Mouse (Mus musculus) intestine, postnatal 0 days (tissue): ENCODE results near the gene Klf13. TPM values are rescaled to one million over a fixed set of nuclear protein-coding genes. Genes with fewer than 3 reads are reported as not detected.

Source experiments
- ATAC-seq: fragments of 200-750 bp; cut with Nextera tagmentation; 2 replicates; pipeline ENCODE4 v1.8.0; 2017; ENCODE audit warnings: mild to moderate bottlenecking, moderate TSS enrichment, moderate library complexity
- H3K27ac ChIP-seq: fragments of 300-500 bp; sonication (generic); 2 replicates; pipeline ENCODE4 v1.5.1; 2014; ENCODE audit warnings: mild to moderate bottlenecking, low read depth, low read length, moderate library complexity
- H3K27me3 ChIP-seq: fragments of 300-500 bp; sonication (generic); replicated peaks from 2 replicates; pipeline ENCODE4 v1.6.1; 2014; ENCODE audit warnings: low read length, mixed read lengths; ENCODE audit not compliant: control insufficient read depth, insufficient read depth
- H3K36me3 ChIP-seq: fragments of 300-500 bp; sonication (generic); 2 replicates; pipeline ENCODE4 v1.6.1; 2014; ENCODE audit warnings: mild to moderate bottlenecking, moderate library complexity; ENCODE audit not compliant: control insufficient read depth, insufficient read depth
- H3K4me1 ChIP-seq: fragments of 300-500 bp; sonication (generic); replicated peaks from 2 replicates; pipeline ENCODE4 v1.6.1; 2014; ENCODE audit warnings: antibody characterized with exemption, low read length, mixed read lengths; ENCODE audit not compliant: control insufficient read depth, insufficient read depth
- H3K4me2 ChIP-seq: fragments of 300-500 bp; sonication (generic); replicated peaks from 2 replicates; pipeline ENCODE4 v1.6.1; 2014; ENCODE audit warnings: low read depth, mild to moderate bottlenecking, moderate library complexity
- H3K4me3 ChIP-seq: fragments of 300-500 bp; sonication (generic); 2 replicates; pipeline ENCODE4 v1.5.1; 2014; ENCODE audit warnings: low read depth, low read length
- H3K9ac ChIP-seq: fragments of 300-500 bp; sonication (generic); 2 replicates; pipeline ENCODE4 v1.6.1; 2014; ENCODE audit warnings: mild to moderate bottlenecking, low read depth, low read length
- H3K9me3 ChIP-seq: fragments of 300-500 bp; sonication (generic); 2 replicates; pipeline ENCODE4 v1.6.1; 2016; ENCODE audit warnings: mixed run types; ENCODE audit not compliant: control insufficient read depth
- CTCF ChIP-seq: sonication (generic); IDR thresholded peaks from 2 replicates; pipeline ENCODE4 v1.5.1; 2016; ENCODE audit warnings: low read depth, mild to moderate bottlenecking, control low read depth, antibody characterized with exemption, moderate library complexity
- WGBS: fragments of 180-500 bp; shearing (Covaris S2); extraction: QIAGEN DNeasy Blood & Tissue Kit; methylation state at CpG from one replicate; pipeline ENCODE4 v1.1.7; 2014; 5-methylcytosine and 5-hydroxymethylcytosine counted together
- polyA plus RNA-seq: library from polyadenylated mRNA; unstranded; fragments of >200 nt; fragmentation: Nextera tagmentation; extraction: Ambion mirVana; gene quantifications from 2 replicates; pipeline ENCODE4 v1.2.1, GENCODE M21; 2015

Klf13 gene
- polyA plus RNA-seq, 1 experiment from 2014 or later = 19.3 TPM

DNA sequence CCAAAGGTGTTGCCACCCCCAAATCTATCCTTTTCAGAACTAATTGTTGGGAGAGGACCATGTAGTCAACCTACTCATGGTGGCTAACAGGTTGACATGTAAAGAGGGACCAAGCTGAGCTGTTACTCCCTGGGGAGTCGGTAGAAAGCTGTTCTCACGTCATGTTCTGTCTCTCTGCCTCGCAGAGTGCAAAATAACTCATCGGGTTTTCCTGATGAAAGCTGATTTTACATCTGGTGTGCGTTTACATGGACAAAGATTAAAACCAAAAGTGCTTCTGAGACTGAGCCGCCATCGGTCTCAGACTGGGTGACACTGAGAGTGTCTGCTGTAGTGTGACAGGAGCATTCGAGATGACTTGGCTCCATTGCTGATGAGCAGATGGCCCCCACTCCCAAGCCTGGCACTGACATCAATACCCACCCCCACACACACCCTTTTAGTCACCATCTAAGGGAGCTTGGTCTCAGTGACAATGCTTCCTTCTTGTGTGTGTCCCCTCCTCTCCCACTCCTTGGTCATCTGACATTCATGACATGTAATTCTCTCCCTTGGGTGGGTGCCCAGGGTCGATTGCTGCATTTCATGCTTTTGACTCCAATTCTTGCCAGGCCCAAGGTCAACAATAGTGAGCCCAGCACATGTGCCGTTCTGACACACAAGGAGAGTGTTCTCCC is 12.4 kb upstream of the Klf13 start:
- no peak overlapping the region for H3K9ac ChIP-seq
- ATAC-seq = no peak
- 78% methylated on average over 10 of the region's 10 CpGs for WGBS

DNA sequence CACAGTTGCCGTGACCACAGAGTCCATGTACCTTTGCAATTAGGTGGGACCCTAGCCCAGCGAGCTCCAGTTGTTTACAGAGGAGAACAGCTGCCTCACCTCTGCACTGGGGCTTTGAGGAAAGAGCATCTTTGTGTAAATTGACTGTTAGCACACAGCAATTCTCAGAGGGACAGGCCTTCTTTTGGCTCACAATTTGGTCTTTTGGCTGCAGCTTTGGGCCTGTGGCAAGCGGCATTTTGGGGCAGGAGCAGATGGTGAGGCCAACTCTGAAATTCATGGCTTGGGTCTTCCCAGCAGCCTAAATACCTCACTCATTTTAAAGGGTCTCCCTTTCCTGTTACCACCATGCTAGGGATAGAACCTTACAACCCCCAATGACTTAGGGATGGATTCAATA is 10.5 kb upstream of the Klf13 start:
- Histone ChIP-seq H3K27ac (no peak overlapping the region), H3K4me2 (no peak overlapping the region), H3K4me3 (no peak overlapping the region), H3K9me3 (no peaks in the 10 kb centered on the region), H3K36me3 (no peaks in the 10 kb centered on the region), H3K4me1 (no peaks in the 10 kb centered on the region; the same call in 1 of the 2 replicates), H3K9ac (no peak overlapping the region), H3K27me3 (no peaks in the 10 kb centered on the region)
- no peak for ATAC-seq
- WGBS = 53% methylated on average over 3 of the region's 3 CpGs
- TF ChIP-seq CTCF = no peak

More for the DNA sequence above, 12.4 kb upstream of the Klf13 start:
- Histone ChIP-seq H3K4me3 (no peak overlapping the region), H3K4me2 (no peak overlapping the region), H3K27me3 (no peaks in the 10 kb centered on the region), H3K9me3 (no peaks in the 10 kb centered on the region), H3K36me3 (no peaks in the 10 kb centered on the region), H3K27ac (no peak overlapping the region), H3K4me1 (no peaks in the 10 kb centered on the region; the same call in 1 of the 2 replicates)
- TF ChIP-seq CTCF = no peak

DNA sequence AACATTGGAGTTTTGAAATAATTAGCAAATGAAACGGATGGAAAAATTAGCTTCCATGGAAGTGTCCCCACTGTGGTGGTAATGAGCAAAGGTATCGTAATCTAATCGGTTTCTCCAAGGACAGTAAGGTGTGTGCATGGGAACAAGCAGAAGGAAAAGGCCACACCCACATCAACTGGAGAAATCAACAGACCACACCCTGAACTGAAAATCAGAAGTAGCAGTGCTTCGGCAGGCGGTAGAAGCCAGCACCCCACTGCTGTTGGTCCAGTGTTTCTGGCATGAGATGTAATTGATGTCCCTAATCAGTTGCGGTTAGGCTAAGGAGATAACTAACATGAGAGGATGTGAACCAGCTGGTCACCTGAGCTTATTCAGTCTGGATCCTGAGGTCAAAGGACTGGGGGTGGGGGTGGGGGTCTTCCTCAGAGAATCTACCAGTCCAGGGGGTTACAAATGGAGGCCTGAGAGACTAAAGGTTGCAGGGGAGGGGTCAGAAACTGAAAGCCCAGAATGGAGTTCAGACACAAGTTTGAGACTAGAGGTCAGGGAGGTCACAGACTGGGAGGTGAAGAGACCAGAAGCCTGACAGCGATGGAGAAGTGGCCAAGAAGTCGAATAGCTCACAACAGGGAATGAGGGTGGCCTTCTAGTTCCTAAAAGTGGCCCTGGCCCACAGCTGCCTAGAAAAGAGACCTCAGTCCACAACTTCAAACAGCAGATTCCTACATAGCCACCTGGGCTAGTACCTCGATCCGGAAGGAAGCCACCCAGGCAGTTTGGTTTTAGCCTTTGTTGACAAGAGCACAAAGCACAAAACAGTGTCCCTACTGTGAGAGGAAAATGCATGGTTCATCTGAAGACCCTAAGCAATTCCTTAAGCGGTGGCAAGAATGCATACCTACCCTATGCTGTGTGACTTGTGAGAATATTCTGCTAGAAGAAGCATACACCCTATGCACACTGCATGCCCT is 9.1 kb upstream of the Klf13 start:
- Histone ChIP-seq H3K36me3 (no peaks in the 10 kb centered on the region), H3K9me3 (no peaks in the 10 kb centered on the region), H3K4me3 (no peak overlapping the region), H3K9ac (no peak overlapping the region), H3K27ac (no peak overlapping the region), H3K27me3 (no peaks in the 10 kb centered on the region), H3K4me1 (no peaks in the 10 kb centered on the region; the same call in 1 of the 2 replicates), H3K4me2 (no peak overlapping the region)
- TF ChIP-seq CTCF = no peak
- 50% methylated on average over 11 of the region's 11 CpGs for WGBS
- ATAC-seq = 0 out of 2 replicates have a peak, but pooled peaks have one; percentile 6

DNA sequence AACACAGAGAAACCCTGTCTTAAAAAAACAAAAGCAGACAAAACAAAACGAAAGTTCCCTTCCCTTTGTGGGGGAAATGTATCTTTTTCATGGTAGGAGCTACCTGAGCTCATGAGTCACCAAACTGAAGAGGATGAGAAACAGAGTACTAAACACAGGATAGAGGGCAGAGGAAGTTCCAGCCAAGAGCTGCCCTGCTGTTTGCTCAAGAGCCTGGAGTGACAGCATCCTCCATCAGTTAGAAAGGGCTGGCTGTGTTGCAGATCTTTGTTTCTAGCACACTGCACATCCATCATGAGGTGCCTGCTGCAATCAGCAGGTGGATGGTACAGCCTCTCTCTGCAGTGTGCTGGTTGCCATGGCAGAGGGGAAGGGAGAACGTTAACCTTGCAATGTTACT is 5.2 kb upstream of the Klf13 start:
- Histone ChIP-seq H3K4me2 (no peak overlapping the region), H3K27ac (no peak overlapping the region), H3K9ac (no peak overlapping the region), H3K9me3 (no peaks in the 10 kb centered on the region), H3K36me3 (no peaks in the 10 kb centered on the region), H3K4me3 (no peak overlapping the region), H3K27me3 (no peaks in the 10 kb centered on the region), H3K4me1 (no peaks in the 10 kb centered on the region; the same call in 1 of the 2 replicates)
- WGBS = 42% methylated on average over 2 of the region's 2 CpGs
- no peak for ATAC-seq
- no peak for TF ChIP-seq CTCF

DNA sequence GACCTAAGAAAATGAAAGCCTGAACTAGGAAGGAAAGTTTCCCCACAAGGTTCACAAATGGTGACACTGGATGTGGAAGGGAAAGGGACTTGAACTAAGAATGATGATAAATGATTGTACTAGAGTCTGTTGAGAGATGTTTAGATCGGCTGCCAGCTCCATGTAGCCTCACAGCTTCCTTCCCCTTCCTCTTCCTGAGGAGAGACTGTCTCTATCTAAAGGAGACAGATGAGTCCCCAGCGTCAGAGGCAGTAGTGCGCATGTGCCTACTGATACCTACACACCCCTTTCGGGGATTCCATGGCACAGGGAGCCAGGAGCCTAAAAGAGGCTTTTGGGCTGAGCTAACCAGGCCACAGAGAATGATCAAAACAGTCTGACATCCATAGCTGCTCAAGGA is 2.8 kb upstream of the Klf13 start:
- no peaks in the 10 kb centered on the region for H3K27me3 ChIP-seq
- H3K9me3 ChIP-seq = no peaks in the 10 kb centered on the region
- 78% methylated on average over 4 of the region's 4 CpGs for WGBS
- no peak for TF ChIP-seq CTCF
- no peak overlapping the region for H3K27ac ChIP-seq
- no peaks in the 10 kb centered on the region for H3K4me1 ChIP-seq
- no peak overlapping the region for H3K4me3 ChIP-seq
- no peaks in the 10 kb centered on the region for H3K36me3 ChIP-seq
- ATAC-seq = no peak
- H3K9ac ChIP-seq = no peak overlapping the region
- H3K4me2 ChIP-seq = no peak overlapping the region

DNA sequence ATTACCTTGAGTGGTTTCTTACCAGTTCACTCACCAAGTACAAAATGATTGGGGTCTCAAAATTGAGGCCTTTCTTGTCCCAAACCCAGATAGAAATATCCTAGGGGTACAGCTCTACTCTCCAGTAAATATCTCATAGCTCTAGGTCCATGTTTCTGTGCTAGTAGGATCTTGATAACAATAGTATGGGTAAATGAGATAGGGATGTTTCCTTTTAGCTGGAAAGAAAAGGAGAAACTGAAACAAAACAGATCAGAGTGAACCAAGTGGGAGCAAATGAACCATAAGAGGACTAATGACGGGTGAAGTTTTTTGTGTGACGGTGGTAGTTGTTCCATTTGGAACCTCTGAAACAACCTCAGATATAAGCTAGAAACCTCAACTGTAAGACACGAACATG is 2.3 kb upstream of the Klf13 start:
- no peak overlapping the region for H3K4me2 ChIP-seq

More for the DNA sequence above, 2.3 kb upstream of the Klf13 start:
- 92% methylated on average over 3 of the region's 3 CpGs for WGBS
- TF ChIP-seq CTCF = no peak
- no peak for ATAC-seq
- no peaks in the 10 kb centered on the region for H3K9me3 ChIP-seq
- H3K27me3 ChIP-seq = no peaks in the 10 kb centered on the region
- no peak overlapping the region for H3K27ac ChIP-seq
- H3K4me3 ChIP-seq = no peak overlapping the region
- no peak overlapping the region for H3K9ac ChIP-seq
- no peaks in the 10 kb centered on the region for H3K4me1 ChIP-seq
- no peaks in the 10 kb centered on the region for H3K36me3 ChIP-seq
